Mouse (Mus musculus): ENCODE data around the gene Mrpl32. TPM values are rescaled to one million over a fixed set of nuclear protein-coding genes. Genes with fewer than 3 reads are reported as not detected.

The Mrpl32 gene
- 93.9 and 115 TPM in 2 replicates for polyA plus RNA-seq (2015; fragmentation: Nextera tagmentation; extraction: Ambion mirVana)

DNA sequence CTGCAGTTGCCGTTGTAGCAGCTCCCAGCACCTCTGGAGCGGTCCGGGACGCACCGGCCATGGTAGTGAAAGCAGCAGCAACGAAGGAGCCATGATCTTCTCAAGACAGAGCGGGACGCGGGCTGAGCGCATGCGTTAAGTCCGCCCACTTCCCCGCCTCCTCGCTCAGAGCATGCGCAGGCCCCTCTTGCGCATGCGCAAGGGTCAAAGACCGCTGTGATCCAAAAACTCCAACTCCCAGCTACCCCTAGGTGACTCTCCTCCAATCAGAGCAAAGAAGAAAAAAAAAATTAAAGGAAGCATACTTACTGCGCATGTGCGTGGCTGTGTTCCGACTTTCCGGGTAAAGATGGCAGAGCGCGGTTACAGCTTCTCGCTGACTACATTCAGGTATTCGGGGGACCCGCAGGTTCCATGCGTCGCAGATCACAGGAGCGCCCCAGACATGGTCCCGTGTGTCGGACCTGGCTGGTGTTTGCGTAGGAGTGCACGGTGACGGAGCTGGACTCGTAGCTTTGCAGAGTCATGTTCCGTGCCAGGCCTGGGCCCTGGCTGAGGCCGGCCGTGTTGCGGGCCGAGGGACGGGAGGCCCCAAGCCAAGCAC is at the start of gene Mrpl32, which contains the start of gene Psma2:
Gene Mrpl32, minus strand, starts transcription at position 240 of the 604 bp plus-strand sequence.
Gene Psma2, plus strand, starts transcription at position 315 of the 604 bp plus-strand sequence.
- Histone ChIP-seq H3K4me1 (replicated peaks) (peaks cover 13% of the 10 kb centered on the region), H3K36me3 (peaks cover 23% of the 10 kb centered on the region), H3K9ac (peak within 1 kb of the TSS; percentile 94), H3K4me2 (peak within 1 kb of the TSS; percentile 71), H3K27me3 (no peaks in the 10 kb centered on the region), H3K4me3 (peak within 1 kb of the TSS; percentile 98), H3K27ac (peak within 1 kb of the TSS; percentile 64), H3K9me3 (replicated peaks) (no peaks in the 10 kb centered on the region)
- peak; percentile 100 for ATAC-seq (replicated peaks; ENCODE audit: insufficient number of reproducible peaks, insufficient read depth, low FRiP score, low read depth)
- WGBS, result under 1% methylated on average over 42 of the region's 42 CpGs

DNA sequence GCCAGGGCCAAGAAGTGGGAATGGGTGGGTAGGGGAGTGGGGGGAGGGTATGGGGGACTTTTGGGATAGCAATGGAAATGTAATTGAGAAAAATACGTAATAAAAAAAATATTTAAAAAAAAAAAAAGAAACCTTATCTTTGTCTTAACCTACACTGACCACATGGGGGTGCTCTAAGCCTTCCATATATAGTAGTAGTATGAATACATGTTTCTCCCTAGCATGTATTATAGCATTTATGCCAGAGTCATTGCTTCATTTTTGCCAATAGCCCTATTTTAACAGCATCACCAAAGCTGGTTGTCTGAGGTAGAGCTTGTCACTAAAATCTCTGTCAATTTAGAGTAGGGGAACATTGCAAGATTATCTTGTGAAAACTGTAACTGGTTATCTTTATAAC is 36.3 kb upstream of the Mrpl32 start:
- H3K27me3 ChIP-seq, result no peaks in the 10 kb centered on the region
- no peak overlapping the region for H3K9ac ChIP-seq
- H3K4me3 ChIP-seq, result no peak overlapping the region
- 28% methylated on average over 1 of the region's 1 CpGs for WGBS
- no peak overlapping the region for H3K4me2 ChIP-seq
- no peak for ATAC-seq (replicated peaks; ENCODE audit: insufficient number of reproducible peaks, insufficient read depth, low FRiP score, low read depth)
- no peaks in the 10 kb centered on the region for H3K9me3 ChIP-seq (replicated peaks)
- H3K27ac ChIP-seq, result no peak overlapping the region
- no peaks in the 10 kb centered on the region for H3K36me3 ChIP-seq
- no peaks in the 10 kb centered on the region for H3K4me1 ChIP-seq (replicated peaks)

DNA sequence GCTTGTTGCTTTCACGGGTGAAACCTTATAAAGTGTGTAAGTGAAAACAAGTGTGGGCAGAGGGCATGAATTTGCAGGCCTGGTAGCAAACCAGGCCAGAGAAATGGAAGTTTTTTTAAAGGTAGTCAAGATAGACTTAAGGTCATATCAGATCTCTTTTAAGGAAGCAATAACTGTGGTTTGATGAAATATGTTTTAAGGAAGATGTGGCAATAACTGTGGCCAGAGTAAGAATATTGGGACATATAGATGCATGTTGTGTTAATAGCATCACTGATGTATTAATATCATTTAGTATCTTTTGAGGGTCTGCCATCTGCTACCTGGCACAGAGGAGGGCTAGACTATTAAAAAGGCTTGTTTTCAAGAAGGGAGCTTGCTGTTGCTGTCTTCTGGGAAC is 27.0 kb upstream of the Mrpl32 start:
- H3K4me3 ChIP-seq, result no peak overlapping the region
- no peak overlapping the region for H3K9ac ChIP-seq
- WGBS, result 57% methylated on average over 1 of the region's 1 CpGs
- no peaks in the 10 kb centered on the region for H3K27me3 ChIP-seq
- ATAC-seq (replicated peaks; ENCODE audit: insufficient number of reproducible peaks, insufficient read depth, low FRiP score, low read depth), result no peak
- no peak overlapping the region for H3K4me2 ChIP-seq
- H3K4me1 ChIP-seq (replicated peaks), result no peaks in the 10 kb centered on the region
- no peaks in the 10 kb centered on the region for H3K9me3 ChIP-seq (replicated peaks)
- H3K36me3 ChIP-seq, result peaks cover 20% of the 10 kb centered on the region
- H3K27ac ChIP-seq, result no peak overlapping the region

DNA sequence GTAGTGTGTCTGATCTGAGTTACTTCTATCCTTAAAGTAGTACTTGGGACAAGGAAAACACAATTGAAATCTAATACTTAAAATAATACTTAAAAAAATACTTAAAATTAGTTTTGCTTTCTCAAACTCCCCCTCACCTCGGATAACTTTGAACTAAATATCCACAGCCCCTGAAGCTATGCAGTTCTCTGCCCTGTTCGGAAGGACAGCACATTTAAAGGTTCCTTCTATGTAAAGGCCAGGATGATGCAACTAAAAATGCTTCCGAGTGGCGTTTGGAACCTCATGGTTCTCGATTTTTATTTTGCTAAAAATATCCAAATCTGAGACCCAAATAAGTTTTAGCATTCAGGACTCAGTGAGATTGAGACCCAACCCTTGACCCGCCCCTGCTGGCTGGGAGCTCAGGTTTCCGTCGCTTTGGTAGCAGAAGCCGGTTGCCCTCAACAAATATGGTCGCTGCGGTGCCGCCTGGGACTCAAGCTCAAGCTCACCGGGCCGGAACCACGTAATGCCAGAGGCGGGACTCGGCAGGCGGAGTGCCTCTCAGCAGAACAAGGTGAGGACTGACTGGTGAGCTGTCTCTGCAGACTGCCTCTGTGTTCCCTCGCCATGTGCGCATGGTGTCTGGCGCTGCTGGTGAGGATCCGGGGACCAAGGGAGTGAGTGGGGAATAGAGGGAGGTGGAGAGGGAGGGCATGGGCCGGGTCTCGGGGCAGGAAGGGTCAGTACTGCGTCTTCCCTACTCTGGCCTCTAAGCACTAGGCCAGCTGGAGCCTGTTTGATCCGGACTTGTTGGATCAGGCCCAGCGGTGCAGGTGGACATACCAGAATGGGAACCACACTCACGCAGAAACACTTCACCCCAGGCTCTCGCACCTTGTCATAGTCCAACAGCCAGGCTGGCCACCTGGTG is 17.0 kb upstream of the Mrpl32 start, which contains the start of gene AW209491:
Gene AW209491, plus strand, starts transcription at position 429 of the 916 bp plus-strand sequence.
- no peaks in the 10 kb centered on the region for H3K27me3 ChIP-seq
- H3K4me3 ChIP-seq, result peak within 1 kb of the TSS; percentile 62
- H3K27ac ChIP-seq, result peak within 1 kb of the TSS; percentile 69
- H3K9me3 ChIP-seq (replicated peaks), result no peaks in the 10 kb centered on the region
- H3K9ac ChIP-seq, result peak within 1 kb of the TSS; percentile 63
- peaks cover 7% of the 10 kb centered on the region for H3K4me1 ChIP-seq (replicated peaks)
- WGBS, result 1% methylated on average over 29 of the region's 29 CpGs
- ATAC-seq (replicated peaks; ENCODE audit: insufficient number of reproducible peaks, insufficient read depth, low FRiP score, low read depth), result peak; percentile 97
- peak within 1 kb of the TSS; percentile 77 for H3K4me2 ChIP-seq
- peaks cover 29% of the 10 kb centered on the region for H3K36me3 ChIP-seq

DNA sequence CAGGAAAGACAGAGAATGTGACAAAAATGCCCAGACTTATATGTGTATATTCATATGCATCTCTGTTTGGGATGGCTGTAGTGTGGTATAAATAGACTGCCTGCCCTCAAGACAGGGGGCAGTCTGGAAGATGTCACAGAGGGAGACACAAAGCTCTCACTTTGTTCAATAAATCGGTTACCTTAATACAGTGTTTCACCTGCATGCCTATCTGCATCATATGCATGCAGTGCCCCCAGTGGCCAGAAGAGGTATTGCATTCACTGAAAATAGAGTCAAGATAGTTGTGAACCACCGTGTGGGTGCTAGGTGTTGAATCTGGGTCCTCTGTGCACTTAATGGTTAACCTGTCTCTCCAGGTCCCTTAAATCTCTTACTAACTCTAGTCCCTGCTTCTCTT is 5.8 kb upstream of the Mrpl32 start:
- H3K9me3 ChIP-seq (replicated peaks), result no peaks in the 10 kb centered on the region
- no peaks in the 10 kb centered on the region for H3K27me3 ChIP-seq
- H3K27ac ChIP-seq, result no peak overlapping the region
- ATAC-seq (replicated peaks; ENCODE audit: insufficient number of reproducible peaks, insufficient read depth, low FRiP score, low read depth), result no peak
- H3K4me2 ChIP-seq, result no peak overlapping the region
- H3K36me3 ChIP-seq, result peaks cover 51% of the 10 kb centered on the region
- H3K9ac ChIP-seq, result no peak overlapping the region
- no peak overlapping the region for H3K4me3 ChIP-seq
- 37% methylated on average over 2 of the region's 2 CpGs for WGBS
- H3K4me1 ChIP-seq (replicated peaks), result peaks cover 5% of the 10 kb centered on the region; the same call in 1 of the 2 replicates

DNA sequence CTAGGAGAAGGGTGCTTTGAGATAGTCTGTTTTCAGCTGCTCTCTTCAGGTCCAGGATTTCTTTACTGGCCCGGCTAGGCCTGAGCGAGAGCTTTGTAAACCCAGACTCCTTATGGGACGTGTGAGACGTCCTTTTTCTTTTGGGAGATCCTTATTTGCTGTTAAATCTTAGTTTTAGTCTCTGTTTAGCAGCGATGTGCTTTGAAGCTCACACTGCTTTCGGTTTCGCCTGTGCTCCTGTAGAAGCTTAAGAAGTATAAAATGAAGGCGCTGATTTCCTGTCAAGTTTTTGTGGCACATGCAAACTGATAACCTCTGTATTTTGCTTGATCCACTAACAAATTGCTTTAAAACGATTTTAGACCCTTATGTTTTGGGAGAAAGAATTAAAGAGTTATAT is 588 bp upstream of the Mrpl32 start:
- H3K9ac ChIP-seq, result peak overlapping the region; percentile 94

DNA sequence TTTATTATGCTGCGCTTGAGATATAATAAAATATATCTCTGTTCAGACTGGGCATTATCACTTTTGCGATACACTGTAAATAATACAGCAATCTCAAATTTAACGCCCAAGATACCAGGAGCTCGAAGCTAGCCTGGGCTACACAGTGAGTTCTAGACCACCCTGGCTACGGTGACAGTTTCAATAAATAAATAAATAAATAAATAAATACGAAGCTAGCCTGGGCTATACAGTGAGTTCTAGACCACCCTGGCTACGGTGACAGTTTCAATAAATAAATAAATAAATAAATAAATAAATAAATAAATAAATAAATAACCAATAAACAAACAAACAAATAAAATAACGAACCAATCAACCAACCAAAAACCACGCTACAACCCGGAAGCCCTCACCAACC is 502 bp downstream of the Mrpl32 start:
- peak overlapping the region; percentile 98 for H3K4me3 ChIP-seq
- 7% methylated on average over 10 of the region's 10 CpGs for WGBS

More for the DNA sequence above, 588 bp upstream of the Mrpl32 start:
- Histone ChIP-seq H3K27me3 (no peaks in the 10 kb centered on the region), H3K4me1 (replicated peaks) (peaks cover 13% of the 10 kb centered on the region), H3K9me3 (replicated peaks) (no peaks in the 10 kb centered on the region), H3K27ac (peak overlapping the region; percentile 61), H3K4me2 (peak overlapping the region; percentile 71), H3K36me3 (peaks cover 26% of the 10 kb centered on the region), H3K4me3 (peak overlapping the region; percentile 98)
- no peak for ATAC-seq (replicated peaks; ENCODE audit: insufficient number of reproducible peaks, insufficient read depth, low FRiP score, low read depth)
- WGBS, result under 1% methylated on average over 9 of the region's 9 CpGs

DNA sequence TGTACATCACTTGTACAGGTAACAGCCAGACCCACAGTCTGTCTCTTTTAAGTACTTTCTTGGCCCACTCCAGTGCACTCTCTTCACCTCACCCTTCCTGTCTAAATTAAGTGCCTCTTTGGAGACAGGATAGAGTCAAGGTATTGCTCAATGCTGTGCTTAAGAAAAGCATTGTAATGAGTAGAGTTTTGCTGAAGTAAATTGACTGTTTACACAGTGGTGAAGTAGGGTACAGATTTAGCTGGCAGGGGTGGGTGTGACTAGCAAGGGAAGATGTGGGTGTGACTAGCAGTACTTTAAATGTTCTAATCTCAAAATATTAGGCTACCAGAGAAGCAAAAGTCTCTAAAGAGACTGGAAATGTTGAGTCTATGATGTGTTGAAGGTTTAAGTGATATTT is 5.3 kb downstream of the Mrpl32 start:
- Histone ChIP-seq H3K4me1 (replicated peaks) (peaks cover 8% of the 10 kb centered on the region), H3K27ac (no peak overlapping the region)
- no peak for ATAC-seq (replicated peaks; ENCODE audit: insufficient number of reproducible peaks, insufficient read depth, low FRiP score, low read depth)

More for the DNA sequence above, 502 bp downstream of the Mrpl32 start:
- Histone ChIP-seq H3K27ac (peak overlapping the region; percentile 64), H3K9me3 (replicated peaks) (no peaks in the 10 kb centered on the region), H3K4me2 (peak overlapping the region; percentile 66), H3K4me1 (replicated peaks) (peaks cover 13% of the 10 kb centered on the region), H3K9ac (peak overlapping the region; percentile 87), H3K36me3 (peaks cover 18% of the 10 kb centered on the region), H3K27me3 (no peaks in the 10 kb centered on the region)
- ATAC-seq (replicated peaks; ENCODE audit: insufficient number of reproducible peaks, insufficient read depth, low FRiP score, low read depth), result peak; percentile 21; the same call in 1 of the 2 replicates

DNA sequence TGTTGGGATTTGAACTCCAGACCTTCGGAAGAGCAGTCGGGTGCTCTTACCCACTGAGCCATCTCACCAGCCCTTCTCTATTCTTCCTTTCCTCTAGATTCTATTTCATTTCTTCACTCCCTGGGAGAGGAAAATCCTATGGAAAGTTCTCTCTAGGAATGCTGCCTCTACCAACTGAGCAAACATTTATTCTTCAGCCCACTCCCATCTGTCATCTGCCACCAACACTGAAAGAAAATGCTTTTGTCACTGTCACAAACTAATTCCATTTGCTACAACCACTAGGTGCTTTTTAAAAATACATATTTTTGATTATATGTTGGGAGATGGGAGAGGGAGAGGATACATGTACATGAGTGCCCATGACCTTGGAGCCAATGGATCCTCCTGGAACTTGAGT is 10.2 kb downstream of the Mrpl32 start:
- no peak for ATAC-seq (replicated peaks; ENCODE audit: insufficient number of reproducible peaks, insufficient read depth, low FRiP score, low read depth)
- no peak overlapping the region for H3K27ac ChIP-seq
- H3K36me3 ChIP-seq, result no peaks in the 10 kb centered on the region
- no peak overlapping the region for H3K4me3 ChIP-seq
- 91% methylated on average over 2 of the region's 2 CpGs for WGBS
- H3K9me3 ChIP-seq (replicated peaks), result no peaks in the 10 kb centered on the region
- no peak overlapping the region for H3K4me2 ChIP-seq
- no peaks in the 10 kb centered on the region for H3K4me1 ChIP-seq (replicated peaks)
- H3K27me3 ChIP-seq, result no peaks in the 10 kb centered on the region
- no peak overlapping the region for H3K9ac ChIP-seq

More for the DNA sequence above, 5.3 kb downstream of the Mrpl32 start:
- H3K9me3 ChIP-seq (replicated peaks), result no peaks in the 10 kb centered on the region
- H3K4me2 ChIP-seq, result no peak overlapping the region
- no peak overlapping the region for H3K9ac ChIP-seq
- H3K4me3 ChIP-seq, result no peak overlapping the region
- H3K36me3 ChIP-seq, result peaks cover 9% of the 10 kb centered on the region
- H3K27me3 ChIP-seq, result no peaks in the 10 kb centered on the region

DNA sequence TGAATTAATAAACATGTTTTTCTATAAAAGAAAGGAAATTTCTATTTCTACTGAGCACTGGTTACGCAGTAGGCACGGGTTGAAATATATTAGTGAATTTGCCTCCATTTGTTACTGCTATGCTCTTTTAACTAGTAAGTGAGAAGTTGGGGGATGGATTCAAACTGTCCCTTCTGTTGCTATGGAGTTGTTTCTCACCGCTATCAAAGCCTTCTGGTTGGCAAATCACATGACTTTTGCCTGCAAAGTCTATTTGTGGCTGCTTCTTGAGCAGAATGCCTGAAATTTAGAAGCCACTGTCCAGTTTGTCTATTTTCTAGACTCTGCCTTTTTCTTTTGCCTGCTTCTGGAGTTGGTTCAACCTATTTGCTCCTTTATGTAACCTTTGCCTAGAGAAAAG is 32.6 kb downstream of the Mrpl32 start:
- H3K27me3 ChIP-seq, result no peaks in the 10 kb centered on the region
- H3K9ac ChIP-seq, result no peak overlapping the region
- H3K9me3 ChIP-seq (replicated peaks), result no peaks in the 10 kb centered on the region
- H3K4me2 ChIP-seq, result no peak overlapping the region
- H3K4me3 ChIP-seq, result no peak overlapping the region
- no peak for ATAC-seq (replicated peaks; ENCODE audit: insufficient number of reproducible peaks, insufficient read depth, low FRiP score, low read depth)
- no peak overlapping the region for H3K27ac ChIP-seq
- no peaks in the 10 kb centered on the region for H3K36me3 ChIP-seq
- H3K4me1 ChIP-seq (replicated peaks), result no peaks in the 10 kb centered on the region
- 62% methylated on average over 3 of the region's 3 CpGs for WGBS

DNA sequence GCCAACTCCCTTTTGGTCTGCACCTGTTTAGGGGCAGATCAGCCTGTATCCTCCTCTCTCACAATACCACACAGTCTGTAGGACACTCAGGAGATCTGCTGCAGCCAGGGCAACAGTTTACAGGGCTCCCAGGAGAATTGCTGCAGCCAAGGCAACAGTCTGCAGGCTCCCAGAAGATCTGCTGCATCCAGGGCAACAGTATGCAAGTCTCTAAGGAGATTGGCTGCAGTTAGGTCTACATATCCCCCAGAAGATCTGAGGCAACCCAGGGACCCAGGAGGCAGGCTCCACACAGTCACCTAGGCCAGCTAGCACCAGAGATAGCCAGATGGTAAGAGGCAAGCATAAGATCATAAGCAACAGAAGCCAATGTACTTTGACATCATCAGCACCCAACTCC is 38.8 kb downstream of the Mrpl32 start:
- Histone ChIP-seq H3K27ac (no peak overlapping the region), H3K9me3 (replicated peaks) (no peaks in the 10 kb centered on the region), H3K36me3 (no peaks in the 10 kb centered on the region), H3K4me2 (no peak overlapping the region), H3K9ac (no peak overlapping the region), H3K4me1 (replicated peaks) (no peaks in the 10 kb centered on the region), H3K4me3 (no peak overlapping the region), H3K27me3 (no peaks in the 10 kb centered on the region)
- no peak for ATAC-seq (replicated peaks; ENCODE audit: insufficient number of reproducible peaks, insufficient read depth, low FRiP score, low read depth)
